Mouse (Mus musculus) right cerebral cortex, adult 18-20 months (tissue): ENCODE data around the gene Brd4.

ENCODE experiments used
- DNase-seq: peaks from one replicate; pipeline ENCODE4 v3.0.0; 2022; ENCODE audit warnings: mixed read lengths

The Brd4 gene

GRCm38 (mm10) chr17:32165803-32166595 is 118.5 kb downstream of the Brd4 start:
- no peak for DNase-seq

GRCm38 (mm10) chr17:32165266-32165802 is 119.2 kb downstream of the Brd4 start:
- no peak for DNase-seq

- DNase-seq: no peak
Measured at GRCm38 (mm10) chr17:32164780-32165179, 119.7 kb downstream of the Brd4 start.

GRCm38 (mm10) chr17:32163910-32164650 is 120.4 kb downstream of the Brd4 start:
- DNase-seq: no peak

- peak; percentile 55 for DNase-seq
Measured at GRCm38 (mm10) chr17:32162112-32162850, 122.2 kb downstream of the Brd4 start.

GRCm38 (mm10) chr17:32160882-32161281 is 123.6 kb downstream of the Brd4 start:
- no peak for DNase-seq

- no peak for DNase-seq
Measured at GRCm38 (mm10) chr17:32158841-32159240, 125.7 kb downstream of the Brd4 start.

GRCm38 (mm10) chr17:32146718-32147117 is 137.8 kb downstream of the Brd4 start:
- no peak for DNase-seq
